Mouse (Mus musculus) lung, postnatal 0 days (tissue): ENCODE measurements around the gene Olfr127.
"Not testable (repeated sequence)": the region's sequence is repeated elsewhere in the genome, so short reads cannot be mapped to it uniquely, and the experiment has no call there.

Experiments used
- CTCF ChIP-seq: IDR thresholded peaks from 2 replicates; pipeline ENCODE4 v1.5.1; 2016; ENCODE audit warnings: antibody characterized with exemption, mild to moderate bottlenecking
- EP300 ChIP-seq: IDR thresholded peaks from 2 replicates; pipeline ENCODE4 v1.6.1; 2016; ENCODE audit warnings: antibody characterized with exemption, mild to moderate bottlenecking, control low read depth

DNA sequence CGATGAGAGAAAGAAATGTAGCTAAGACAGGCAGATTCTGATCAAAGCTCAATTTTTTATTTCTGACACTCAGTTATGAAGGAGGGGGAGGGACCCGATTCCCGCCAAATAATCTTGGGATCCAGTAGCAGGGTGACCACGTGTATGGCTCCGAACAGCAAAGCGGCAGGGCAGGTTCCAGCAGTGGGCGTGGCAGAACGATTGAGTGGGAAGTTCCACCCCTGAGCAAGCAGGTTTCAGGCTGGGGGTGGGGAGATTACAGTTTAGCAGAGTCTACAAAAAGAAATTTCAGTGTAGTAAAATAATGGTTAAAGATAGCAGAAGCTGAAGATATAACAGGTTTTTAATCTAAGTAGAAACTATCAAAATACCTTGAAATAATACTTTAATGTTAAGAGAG is 6.6 kb downstream of the Olfr127 start:
- TF ChIP-seq CTCF, EP300: not testable (repeated sequence)
